Mouse (Mus musculus): ENCODE measurements around the gene Syn2. TPM values are rescaled to one million over a fixed set of nuclear protein-coding genes. Genes with fewer than 3 reads are reported as not detected.

The Syn2 gene
- total and polyA plus RNA-seq, 3 experiments, result 0.59 to 1.6 (median 1.2) TPM

DNA sequence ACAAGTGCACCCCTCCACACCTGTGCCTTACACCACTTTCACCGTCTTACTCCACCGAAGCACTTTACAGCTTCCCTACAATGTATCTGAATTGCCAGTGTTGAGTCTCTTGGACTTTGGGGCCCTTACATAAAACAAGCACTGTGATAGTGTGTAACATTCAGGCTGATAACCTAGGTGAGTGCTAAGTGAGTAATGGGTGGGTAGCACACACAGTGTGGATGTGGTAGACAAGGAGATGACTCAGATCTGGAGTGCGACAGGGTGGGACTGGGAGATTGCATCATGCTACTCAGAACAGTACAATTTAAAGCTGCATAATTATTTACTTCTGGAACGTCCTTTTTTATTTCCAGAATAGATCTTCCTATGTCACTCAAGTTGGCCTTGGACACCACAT lies 181.1 kb downstream of the Syn2 start:
- dilution Hi-C loops (cut with MboI; ENCODE audit: extremely low pct_ligation_motif_present, extremely low pct_unique_long_range_greater_than_20kb, low sequenced_read_pairs) (no loop called here), in situ Hi-C loops (cut with MboI; ENCODE audit: low pct_ligation_motif_present, low pct_unique_long_range_greater_than_20kb, low sequenced_read_pairs) (no loop called here)
- Histone ChIP-seq H3K36me3 (replicated peaks in 1 of 2; ENCODE audit: control insufficient read depth in 1 of 2, insufficient read depth in 1 of 2, low read length in 1 of 2) (no peaks in the 10 kb centered on the region), H3K4me2 (ENCODE audit: insufficient read depth, low read depth, poor library complexity, severe bottlenecking) (peak overlapping the region; percentile 90), H3K27ac (ENCODE audit: insufficient read depth, low read depth) (peak overlapping the region; percentile 66; the same call in 1 of the 2 replicates), H3K79me2 (replicated peaks; ENCODE audit: control insufficient read depth, extremely low read depth, insufficient read depth, poor library complexity, severe bottlenecking) (no peaks in the 10 kb centered on the region), H3K4me3 (replicated peaks in 1 of 3; ENCODE audit: low read depth in 2 of 3, low read length in 2 of 3, poor library complexity in 1 of 3) (peak overlapping the region in 1 of 3 experiments; percentile 3), H3K4me1 (ENCODE audit: control insufficient read depth in 1 of 2, insufficient read depth in 2 of 2) (peaks cover 10 to 45% of the 10 kb centered on the region in 2 experiments), H3K9ac (ENCODE audit: insufficient read depth, low read depth) (peak overlapping the region; percentile 36; the same call in 1 of the 2 replicates), H3K27me3 (replicated peaks) (no peaks in the 10 kb centered on the region), H3K9me3 (replicated peaks; ENCODE audit: low read length) (no peaks in the 10 kb centered on the region)
- peak; percentile 75 for DNase-seq (ENCODE audit: extremely low read depth)
- no peak for TF ChIP-seq SMC3 (IDR thresholded peaks at IDR 0.05; ENCODE audit: low read depth, low read length)
- no peak for TF ChIP-seq USF1 (IDR thresholded peaks at IDR 0.05; ENCODE audit: low read depth, low read length)
- TF ChIP-seq GABPA (IDR thresholded peaks at IDR 0.05; ENCODE audit: insufficient replicate concordance, low read depth, low read length), result no peak
- TF ChIP-seq BHLHE40 (IDR thresholded peaks at IDR 0.05; ENCODE audit: low read depth, low read length), result peak; percentile 63
- TF ChIP-seq RCOR1 (conservative IDR thresholded peaks at IDR 0.05; ENCODE audit: low read depth, low read length), result peak; percentile 85; the same call in 1 of the 2 replicates
- peak; percentile 51; the same call in 1 of the 2 replicates for TF ChIP-seq MAZ (IDR thresholded peaks at IDR 0.05; ENCODE audit: low read depth, low read length)
- no peak for TF ChIP-seq KAT2A (IDR thresholded peaks at IDR 0.05; ENCODE audit: insufficient replicate concordance, low read length)
- peak; percentile 82 for TF ChIP-seq TCF12 (IDR thresholded peaks at IDR 0.05; ENCODE audit: low read depth, low read length)
- TF ChIP-seq NELFE (IDR thresholded peaks at IDR 0.05; ENCODE audit: low read depth, low read length), result peak; percentile 48; the same call in 1 of the 2 replicates
- TF ChIP-seq USF2 (conservative IDR thresholded peaks at IDR 0.05; ENCODE audit: low read depth, low read length), result no peak
- peak; percentile 95 for TF ChIP-seq JUN (IDR thresholded peaks at IDR 0.05; ENCODE audit: insufficient read depth, low read depth, low read length)
- no peak for TF ChIP-seq POLR2A (IDR thresholded peaks at IDR 0.05; ENCODE audit: low read depth, low read length)
- TF ChIP-seq ZNF384 (IDR thresholded peaks at IDR 0.05; ENCODE audit: low read depth, low read length), result peak; percentile 21; the same call in 1 of the 2 replicates
- TF ChIP-seq MEF2A (IDR thresholded peaks at IDR 0.05; ENCODE audit: borderline replicate concordance, low read depth, low read length), result peak; percentile 87
- peak; percentile 77 for TF ChIP-seq ETS1 (conservative IDR thresholded peaks at IDR 0.05; ENCODE audit: low read depth, low read length)
- no peak for TF ChIP-seq RAD21 (IDR thresholded peaks at IDR 0.05; ENCODE audit: low read depth, low read length)
- TF ChIP-seq CTCF (conservative IDR thresholded peaks at IDR 0.05 in 1 of 2, IDR thresholded peaks at IDR 0.05 in 1 of 2; ENCODE audit: low read depth in 2 of 2, low read length in 2 of 2), result no peak
- no peak for TF ChIP-seq ZMIZ1 (IDR thresholded peaks at IDR 0.05; ENCODE audit: low read depth, low read length)
- no peak for TF ChIP-seq CHD1 (IDR thresholded peaks at IDR 0.05; ENCODE audit: low read depth, low read length)
- TF ChIP-seq MAFK (IDR thresholded peaks at IDR 0.05; ENCODE audit: insufficient replicate concordance, low read length), result no peak
- TF ChIP-seq TBP (conservative IDR thresholded peaks at IDR 0.05; ENCODE audit: low read depth, low read length), result peak; percentile 41; the same call in 1 of the 2 replicates
- TF ChIP-seq POLR2AphosphoS2 (IDR thresholded peaks at IDR 0.05; ENCODE audit: low read depth, low read length), result no peak
- TF ChIP-seq ZKSCAN1 (IDR thresholded peaks at IDR 0.05; ENCODE audit: borderline replicate concordance, low read depth, low read length), result no peak
- no peak for TF ChIP-seq SIN3A (IDR thresholded peaks at IDR 0.05; ENCODE audit: low read length)
- no peak for TF ChIP-seq NRF1 (IDR thresholded peaks at IDR 0.05; ENCODE audit: low read depth, low read length)
- no peak for TF ChIP-seq ELF1 (IDR thresholded peaks at IDR 0.05; ENCODE audit: low read depth, low read length)
- no peak for TF ChIP-seq PAX5 (IDR thresholded peaks at IDR 0.05; ENCODE audit: low read length)
- peak; percentile 98 for TF ChIP-seq JUND (conservative IDR thresholded peaks at IDR 0.05; ENCODE audit: low read depth, low read length)
- peak; percentile 41; the same call in 1 of the 2 replicates for TF ChIP-seq CHD2 (IDR thresholded peaks at IDR 0.05; ENCODE audit: low read length)
- no peak for TF ChIP-seq UBTF (IDR thresholded peaks at IDR 0.05; ENCODE audit: low read depth, low read length)
- TF ChIP-seq HCFC1 (IDR thresholded peaks at IDR 0.05; ENCODE audit: low read depth, low read length), result 0 out of 2 replicates have a peak, but pooled peaks have one; percentile 39
- TF ChIP-seq EP300 (IDR thresholded peaks at IDR 0.05; ENCODE audit: low read length), result peak; percentile 95
- peak; percentile 100 for TF ChIP-seq IRF4 (IDR thresholded peaks at IDR 0.05; ENCODE audit: low read depth, low read length)
- no peak for TF ChIP-seq MXI1 (IDR thresholded peaks at IDR 0.05; ENCODE audit: low read depth, low read length)
- no peak for TF ChIP-seq MAX (IDR thresholded peaks at IDR 0.05; ENCODE audit: low read length)
- TF ChIP-seq E2F4 (IDR thresholded peaks at IDR 0.05; ENCODE audit: insufficient replicate concordance, low read depth, low read length), result 0 out of 2 replicates have a peak, but pooled peaks have one; percentile 21
- no peak for TF ChIP-seq ZC3H11A (IDR thresholded peaks at IDR 0.05; ENCODE audit: low read depth, low read length)
- TF ChIP-seq MYC (IDR thresholded peaks at IDR 0.05; ENCODE audit: low read depth, low read length), result peak; percentile 67
